Mouse (Mus musculus): ENCODE data around the gene Defb33.

Gene Defb33

DNA sequence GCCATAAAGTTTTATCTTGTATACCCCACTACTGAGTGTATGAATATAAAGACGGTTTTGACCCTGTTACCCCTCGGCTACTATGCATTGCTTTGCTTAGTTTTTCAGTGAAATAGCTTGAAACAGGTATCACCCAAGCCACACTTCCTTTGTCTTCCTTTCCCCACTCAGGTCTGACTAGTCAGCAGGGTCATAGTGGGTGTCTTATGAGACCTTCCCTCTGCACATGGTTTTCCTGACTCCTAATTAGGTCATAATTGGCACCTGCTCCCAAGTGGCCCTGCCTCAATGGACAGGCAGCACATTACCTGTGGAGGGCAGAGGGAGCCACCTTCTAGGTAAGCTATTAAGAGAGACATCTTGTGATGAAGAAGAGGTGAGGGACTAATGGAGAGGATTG lies at the start of gene Defb33:
TSS of gene Defb33 (plus strand) at position 301 of the 400 bp plus-strand sequence.
- DNase-seq = no peak

DNA sequence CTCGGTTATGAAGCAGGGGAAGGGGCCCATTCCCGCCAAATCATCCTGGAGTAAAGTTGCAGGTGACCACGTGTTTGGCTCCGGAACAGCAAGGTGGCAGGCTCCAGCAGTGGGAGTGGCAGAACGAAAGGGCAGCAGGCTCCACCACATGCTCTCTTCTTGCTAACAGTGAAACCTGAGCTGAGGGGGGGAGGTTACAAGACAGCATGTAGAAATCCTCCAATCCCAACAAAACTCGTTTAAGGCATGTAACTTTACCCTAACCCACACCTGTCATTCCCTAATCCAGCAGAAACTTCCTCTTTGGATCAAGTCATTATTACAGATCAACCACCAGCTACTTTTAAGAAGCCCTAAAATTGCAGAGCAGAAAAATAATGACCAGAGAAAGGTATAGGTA lies 17.9 kb upstream of the Defb33 start:
- no peak for DNase-seq

DNA sequence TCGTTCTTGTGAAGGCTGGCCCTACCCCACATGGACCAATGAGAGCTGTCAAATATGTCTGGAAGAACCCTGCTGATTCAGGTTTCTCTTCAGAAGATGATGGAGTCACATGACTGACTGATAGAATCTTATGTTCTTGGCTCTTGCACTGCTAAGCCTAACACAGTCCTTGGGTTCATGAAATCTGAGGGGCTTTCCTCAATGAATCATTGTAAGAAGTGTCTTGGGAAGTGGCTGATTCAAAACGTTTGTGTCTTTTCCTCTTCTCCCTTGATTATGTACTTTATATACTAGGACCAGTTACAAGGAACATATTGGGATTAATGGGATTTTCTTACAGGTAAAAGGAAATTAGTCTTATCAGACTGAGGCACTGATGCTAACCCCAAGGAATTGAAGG lies 10.1 kb downstream of the Defb33 start, which contains the start of gene Gm15056:
TSS of gene Gm15056 (minus strand) at position 101 of the 400 bp plus-strand sequence.
- no peak for DNase-seq

DNA sequence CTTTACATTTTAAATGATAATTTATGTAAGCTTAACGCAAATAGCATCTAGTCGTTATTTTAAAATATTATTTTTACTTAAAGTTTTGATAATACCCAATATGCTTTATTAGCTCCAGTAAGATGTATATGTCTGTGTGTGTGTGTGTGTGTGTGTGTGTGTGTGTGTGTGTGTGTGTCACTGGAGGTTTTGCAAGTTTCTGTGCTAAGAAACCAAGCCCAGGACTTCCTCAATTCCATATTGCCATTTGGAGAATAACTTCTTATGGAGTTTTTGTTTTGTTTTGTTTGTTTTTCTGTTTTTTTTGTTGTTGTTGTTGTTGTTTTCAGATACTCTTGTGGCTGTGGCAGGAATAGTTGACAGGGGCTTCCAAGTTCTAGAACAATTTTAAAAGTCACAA lies 14.7 kb downstream of the Defb33 start:
- no peak for DNase-seq

DNA sequence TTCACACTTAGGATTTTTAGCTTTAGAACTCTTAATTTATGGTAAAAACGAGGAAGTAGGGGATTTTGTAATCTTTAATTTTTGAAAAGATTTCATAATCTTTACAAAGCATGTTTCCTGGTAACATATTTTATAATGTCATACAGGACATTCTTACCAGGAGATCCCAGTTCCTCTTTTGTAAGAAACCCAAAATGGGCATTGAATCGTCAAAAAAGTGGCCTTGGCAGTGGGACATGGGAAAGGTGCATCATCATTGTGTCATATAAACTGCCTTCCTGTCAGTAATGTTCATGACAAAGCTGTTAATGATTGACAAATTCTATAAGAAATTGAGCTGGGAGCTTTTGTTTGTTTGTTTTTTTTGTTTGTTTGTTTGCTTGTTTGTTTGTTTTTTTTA lies 15.8 kb downstream of the Defb33 start:
- DNase-seq = no peak

DNA sequence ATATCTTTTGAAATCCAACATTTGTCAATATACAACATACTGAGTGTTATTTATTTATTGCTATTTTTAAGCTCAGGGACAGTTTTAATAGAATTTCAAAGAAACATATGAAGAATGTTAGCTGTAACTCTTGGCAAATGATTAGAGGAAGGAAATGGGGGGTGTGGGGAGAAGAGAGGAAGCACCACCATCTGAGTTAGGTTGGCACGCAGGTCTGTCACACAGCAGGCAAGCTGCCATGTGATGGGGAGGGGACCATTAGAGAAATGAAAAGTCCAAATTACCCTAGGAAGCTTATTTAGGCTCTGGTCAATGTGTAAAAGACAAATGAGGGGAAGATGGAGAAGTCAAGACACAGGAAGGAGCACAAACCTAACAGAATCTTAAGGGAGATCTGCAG lies 19.8 kb downstream of the Defb33 start:
- no peak for DNase-seq

DNA sequence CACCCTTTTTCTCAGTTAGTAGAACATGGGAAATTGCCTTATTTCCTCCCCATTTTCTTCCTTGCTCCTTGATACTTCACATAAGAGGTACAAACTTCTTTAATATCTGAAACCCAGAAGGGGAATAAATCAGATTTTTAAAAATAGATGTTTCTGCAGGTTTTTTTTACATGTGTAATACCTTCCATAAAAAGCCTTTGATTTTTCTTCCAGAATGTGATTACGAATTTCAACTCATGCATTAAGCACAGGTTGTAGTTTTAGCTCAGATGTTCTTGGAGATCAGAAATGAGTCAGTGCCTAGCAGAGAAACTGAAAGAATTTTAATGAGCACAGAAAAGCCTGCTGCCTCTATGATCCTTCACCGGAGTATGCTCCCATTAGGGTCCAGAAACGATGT lies 29.5 kb downstream of the Defb33 start, which contains the start of gene Gm6040:
TSS of gene Gm6040 (minus strand) at position 101 of the 400 bp plus-strand sequence.
- no peak for DNase-seq

DNA sequence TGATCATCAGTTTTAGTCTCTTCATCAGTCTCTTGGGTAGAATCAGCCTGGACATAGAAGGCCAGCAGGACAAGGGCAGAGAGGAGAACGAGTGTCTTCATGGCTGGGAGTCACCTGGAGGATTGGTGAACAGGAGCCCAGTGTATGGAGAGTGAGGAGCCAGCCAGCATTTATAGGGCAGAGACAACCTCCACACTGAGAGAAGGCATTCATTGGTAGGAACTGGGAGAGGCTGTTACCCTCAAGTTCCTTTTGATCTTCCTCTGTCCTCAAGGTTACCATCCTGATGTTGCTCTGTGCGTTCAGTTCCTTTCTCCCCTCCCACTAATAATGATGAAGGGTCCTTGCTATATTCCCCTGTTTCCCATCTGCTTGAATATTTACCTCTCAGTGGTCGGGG lies 52.1 kb downstream of the Defb33 start, which contains the start of gene AY761185:
TSS of gene AY761185 (minus strand) at position 101 of the 400 bp plus-strand sequence.
- DNase-seq = no peak
